Mouse (Mus musculus) intestine, embryonic 14.5 days (tissue): ENCODE measurements at regions not wholly inside any gene's neighbourhood (a gene's known extent, or its start where the extent isn't known, plus 50 kb on each side); places are given as distances from the start of the nearest gene placed in this dataset.

Experiments used
- ATAC-seq: fragments of 200-750 bp; cut with Nextera tagmentation; replicated peaks from 2 replicates; pipeline ENCODE4 v1.8.0; 2017; ENCODE audit warnings: low read depth, moderate number of reproducible peaks, moderate TSS enrichment, moderate library complexity; ENCODE audit not compliant: low FRiP score, low TSS enrichment
- DNase-seq: peaks from one replicate; pipeline ENCODE4 v3.0.0-alpha.2; 2018; ENCODE audit warnings: low spot score
- H3K27ac ChIP-seq: fragments of 300-500 bp; sonication (generic); 2 replicates; pipeline ENCODE4 v1.5.1; 2014; ENCODE audit warnings: low read depth, mild to moderate bottlenecking, control low read depth
- H3K27me3 ChIP-seq: fragments of 300-500 bp; sonication (generic); replicated peaks from 2 replicates; pipeline ENCODE4 v1.6.1; 2014; ENCODE audit warnings: low read length, control low read depth; ENCODE audit not compliant: control insufficient read depth, insufficient read depth
- H3K36me3 ChIP-seq: fragments of 300-500 bp; sonication (generic); 2 replicates; pipeline ENCODE4 v1.6.1; 2014; ENCODE audit warnings: low read length, control low read depth; ENCODE audit not compliant: control insufficient read depth, insufficient read depth
- H3K4me1 ChIP-seq: fragments of 300-500 bp; sonication (generic); replicated peaks from 2 replicates; pipeline ENCODE4 v1.6.1; 2014; ENCODE audit warnings: low read length, control low read depth, mixed read lengths; ENCODE audit not compliant: control insufficient read depth, insufficient read depth
- H3K4me2 ChIP-seq: fragments of 300-500 bp; sonication (generic); 2 replicates; pipeline ENCODE4 v1.6.1; 2014; ENCODE audit warnings: low read length
- H3K4me3 ChIP-seq: fragments of 300-500 bp; sonication (generic); 2 replicates; pipeline ENCODE4 v1.5.1; 2014; ENCODE audit warnings: low read depth, low read length, control low read depth, mixed read lengths
- H3K9ac ChIP-seq: fragments of 300-500 bp; sonication (generic); 2 replicates; pipeline ENCODE4 v1.6.1; 2014; ENCODE audit warnings: mild to moderate bottlenecking, low read length
- H3K9me3 ChIP-seq: fragments of 300-500 bp; sonication (generic); 2 replicates; pipeline ENCODE4 v1.6.1; 2016; ENCODE audit warnings: low read length, control low read depth; ENCODE audit not compliant: control insufficient read depth
- WGBS: fragments of 180-500 bp; shearing (Covaris S2); extraction: QIAGEN DNeasy Blood & Tissue Kit; methylation state at CpG from one replicate; pipeline ENCODE4 v1.1.7; 2014; 5-methylcytosine and 5-hydroxymethylcytosine counted together

DNA sequence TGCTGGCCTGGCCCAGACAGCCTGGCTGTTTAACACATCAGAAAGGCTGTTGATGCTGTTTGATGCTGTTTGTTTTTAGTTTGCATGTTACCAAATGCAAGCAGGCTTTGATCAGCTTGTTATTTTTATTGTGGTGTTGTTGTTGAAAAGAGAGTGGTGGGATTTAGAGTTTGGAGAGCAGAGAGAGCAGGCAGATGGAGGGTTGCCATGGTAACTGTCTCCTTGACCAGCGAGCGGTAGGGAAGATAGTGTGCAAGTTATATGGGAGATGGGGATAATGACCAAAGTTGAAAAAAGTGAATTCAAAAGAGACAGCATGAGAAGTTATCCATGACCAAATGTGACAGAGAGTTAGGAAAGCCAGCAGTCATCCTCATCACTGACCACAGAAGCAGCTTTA is 83.3 kb downstream of the Cmc2 start:
- Histone ChIP-seq H3K27ac (no peak overlapping the region), H3K4me2 (no peak overlapping the region), H3K36me3 (no peaks in the 10 kb centered on the region), H3K27me3 (no peaks in the 10 kb centered on the region), H3K9me3 (no peaks in the 10 kb centered on the region), H3K9ac (no peak overlapping the region), H3K4me1 (no peaks in the 10 kb centered on the region), H3K4me3 (no peak overlapping the region)
- no peak for ATAC-seq
- WGBS: 54% methylated on average over 2 of the region's 2 CpGs
- no peak for DNase-seq

DNA sequence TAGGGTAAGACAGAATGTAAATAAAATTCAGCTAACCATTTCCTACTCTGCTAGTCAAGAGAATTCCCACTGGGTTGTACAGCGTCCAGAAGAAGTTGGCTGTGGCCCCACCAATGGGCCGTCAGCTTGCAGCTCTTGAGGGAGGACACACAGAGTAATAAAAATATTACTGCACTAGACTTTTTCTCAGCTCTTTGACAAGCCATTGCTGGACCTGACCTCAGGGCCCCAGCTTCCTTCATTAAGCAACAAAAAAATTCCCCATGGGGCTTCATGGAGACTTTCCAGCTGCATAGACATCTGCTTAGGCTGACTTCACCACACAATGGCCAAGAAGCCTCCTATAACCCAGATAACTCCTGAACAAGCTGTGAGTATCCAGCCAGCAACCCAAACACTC is 89.1 kb downstream of the Cmc2 start:
- Histone ChIP-seq H3K4me2 (no peak overlapping the region), H3K4me3 (no peak overlapping the region), H3K4me1 (no peaks in the 10 kb centered on the region), H3K27me3 (no peaks in the 10 kb centered on the region), H3K9me3 (no peaks in the 10 kb centered on the region), H3K9ac (no peak overlapping the region), H3K36me3 (no peaks in the 10 kb centered on the region), H3K27ac (no peak overlapping the region)
- no peak for ATAC-seq
- no peak for DNase-seq
- 57% methylated on average over 2 of the region's 2 CpGs for WGBS

GRCm38 (mm10) chr8:116829631-116830030 is 91.6 kb downstream of the Cmc2 start:
- no peak for ATAC-seq

GRCm38 (mm10) chr8:116828220-116828619 is 93.0 kb downstream of the Cmc2 start:
- no peaks in the 10 kb centered on the region for H3K27me3 ChIP-seq
- DNase-seq (no peak), ATAC-seq (no peak)
- H3K4me2 ChIP-seq: no peak overlapping the region
- H3K9me3 ChIP-seq: no peaks in the 10 kb centered on the region
- 61% methylated on average over 8 of the region's 8 CpGs for WGBS
- H3K4me1 ChIP-seq: no peaks in the 10 kb centered on the region
- H3K27ac ChIP-seq: no peak overlapping the region
- no peaks in the 10 kb centered on the region for H3K36me3 ChIP-seq
- no peak overlapping the region for H3K4me3 ChIP-seq
- H3K9ac ChIP-seq: no peak overlapping the region

More at GRCm38 (mm10) chr8:116829631-116830030, 91.6 kb downstream of the Cmc2 start:
- 93% methylated on average over 3 of the region's 3 CpGs for WGBS
- Histone ChIP-seq H3K27ac (no peak overlapping the region), H3K9me3 (no peaks in the 10 kb centered on the region), H3K4me3 (no peak overlapping the region), H3K36me3 (no peaks in the 10 kb centered on the region), H3K4me1 (no peaks in the 10 kb centered on the region), H3K27me3 (no peaks in the 10 kb centered on the region), H3K4me2 (no peak overlapping the region), H3K9ac (no peak overlapping the region)
- DNase-seq: no peak

DNA sequence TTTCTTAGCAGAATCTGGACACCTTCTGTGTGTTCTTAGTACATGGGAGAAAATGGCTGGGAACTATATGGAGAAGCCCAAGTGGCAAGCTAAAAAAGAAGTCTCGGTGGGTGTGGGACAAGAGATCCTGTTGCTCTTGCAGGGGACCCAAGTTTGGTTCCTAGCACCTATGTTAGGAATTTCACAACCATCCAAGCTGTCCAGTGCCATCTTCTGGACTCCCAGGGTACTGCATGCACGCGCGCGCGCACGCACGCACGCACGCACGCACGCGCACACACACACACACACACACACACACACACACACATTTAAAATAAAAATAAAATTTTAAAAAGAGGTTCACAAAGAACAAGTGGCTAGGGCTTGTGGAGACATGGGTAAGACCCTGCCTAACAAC is 94.1 kb downstream of the Cmc2 start:
- H3K4me1 ChIP-seq: no peaks in the 10 kb centered on the region
- no peaks in the 10 kb centered on the region for H3K9me3 ChIP-seq
- 96% methylated on average over 13 of the region's 13 CpGs for WGBS
- ATAC-seq: no peak
- H3K4me3 ChIP-seq: no peak overlapping the region
- no peak for DNase-seq
- H3K9ac ChIP-seq: no peak overlapping the region
- H3K36me3 ChIP-seq: no peaks in the 10 kb centered on the region
- no peak overlapping the region for H3K4me2 ChIP-seq
- H3K27me3 ChIP-seq: no peaks in the 10 kb centered on the region
- H3K27ac ChIP-seq: no peak overlapping the region

GRCm38 (mm10) chr8:116814118-116814851 is 81.5 kb upstream of the Cdyl2 start:
- H3K9ac ChIP-seq: no peak overlapping the region
- WGBS: 36% methylated on average over 10 of the region's 10 CpGs
- no peak overlapping the region for H3K27ac ChIP-seq
- no peak overlapping the region for H3K4me3 ChIP-seq
- ATAC-seq (no peak), DNase-seq (peak; percentile 55)
- no peaks in the 10 kb centered on the region for H3K36me3 ChIP-seq
- H3K9me3 ChIP-seq: no peaks in the 10 kb centered on the region
- H3K27me3 ChIP-seq: no peaks in the 10 kb centered on the region
- no peaks in the 10 kb centered on the region for H3K4me1 ChIP-seq
- H3K4me2 ChIP-seq: no peak overlapping the region

- H3K9ac ChIP-seq: no peak overlapping the region
- WGBS: 94% methylated on average over 32 of the region's 32 CpGs
- ATAC-seq: no peak
Observed at GRCm38 (mm10) chr8:116801313-116801712, 68.5 kb upstream of the Cdyl2 start.

DNA sequence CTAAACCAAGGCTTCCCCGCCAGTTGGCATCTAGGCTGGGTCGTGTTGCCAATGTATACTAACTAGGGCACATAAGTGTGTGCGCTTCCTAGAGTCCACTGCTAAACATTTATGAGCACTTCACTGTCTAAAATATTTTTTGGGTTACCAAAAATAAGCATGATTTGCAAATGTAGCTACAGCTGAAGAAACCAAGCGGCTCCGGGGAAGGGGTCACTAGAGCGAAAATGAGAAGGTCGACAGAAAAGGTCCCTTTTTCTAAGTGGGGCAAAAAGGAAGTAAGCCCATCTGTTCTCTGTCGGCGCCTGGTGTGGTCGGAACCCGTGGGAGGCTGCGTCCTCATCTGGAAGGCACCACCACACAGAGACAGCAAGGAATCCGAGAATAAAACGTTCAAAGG is 67.8 kb upstream of the Cdyl2 start:
- WGBS: 85% methylated on average over 14 of the region's 14 CpGs
- Histone ChIP-seq H3K27ac (no peak overlapping the region), H3K4me1 (no peaks in the 10 kb centered on the region), H3K4me2 (no peak overlapping the region), H3K4me3 (no peak overlapping the region), H3K9ac (no peak overlapping the region), H3K27me3 (no peaks in the 10 kb centered on the region), H3K9me3 (no peaks in the 10 kb centered on the region), H3K36me3 (no peaks in the 10 kb centered on the region)
- ATAC-seq: no peak
- no peak for DNase-seq

More at GRCm38 (mm10) chr8:116801313-116801712, 68.5 kb upstream of the Cdyl2 start:
- Histone ChIP-seq H3K4me1 (no peaks in the 10 kb centered on the region), H3K27ac (no peak overlapping the region), H3K9me3 (no peaks in the 10 kb centered on the region), H3K27me3 (no peaks in the 10 kb centered on the region), H3K4me3 (no peak overlapping the region), H3K36me3 (no peaks in the 10 kb centered on the region), H3K4me2 (no peak overlapping the region)
- no peak for DNase-seq

GRCm38 (mm10) chr8:116798981-116799380 is 66.2 kb upstream of the Cdyl2 start:
- H3K4me3 ChIP-seq: no peak overlapping the region
- DNase-seq (no peak), ATAC-seq (no peak)
- H3K36me3 ChIP-seq: no peaks in the 10 kb centered on the region
- no peak overlapping the region for H3K4me2 ChIP-seq
- WGBS: 85% methylated on average over 4 of the region's 4 CpGs
- no peaks in the 10 kb centered on the region for H3K9me3 ChIP-seq
- no peak overlapping the region for H3K9ac ChIP-seq
- no peak overlapping the region for H3K27ac ChIP-seq
- H3K27me3 ChIP-seq: no peaks in the 10 kb centered on the region
- no peaks in the 10 kb centered on the region for H3K4me1 ChIP-seq
